Mouse (Mus musculus): ENCODE measurements at regions not wholly inside any gene's neighbourhood (a gene's known extent, or its start where the extent isn't known, plus 50 kb on each side); places are given as distances from the start of the nearest gene placed in this dataset.

- no peak for ATAC-seq (ENCODE audit: insufficient number of reproducible peaks, low FRiP score, low TSS enrichment, low read depth)
- no peaks in the 10 kb centered on the region for H3K9me3 ChIP-seq
- no peak overlapping the region for H3K9ac ChIP-seq
- WGBS: 72% methylated on average over 3 of the region's 3 CpGs
- no peaks in the 10 kb centered on the region for H3K27me3 ChIP-seq
- peaks cover 9% of the 10 kb centered on the region; the same call in 1 of the 2 replicates for H3K4me1 ChIP-seq
- no peak overlapping the region for H3K4me3 ChIP-seq
- H3K36me3 ChIP-seq: no peaks in the 10 kb centered on the region
- H3K27ac ChIP-seq: no peak overlapping the region
- H3K4me2 ChIP-seq: no peak overlapping the region
Measured at GRCm38 (mm10) chr7:74108347-74108746, 94.9 kb upstream of the St8sia2 start.

DNA sequence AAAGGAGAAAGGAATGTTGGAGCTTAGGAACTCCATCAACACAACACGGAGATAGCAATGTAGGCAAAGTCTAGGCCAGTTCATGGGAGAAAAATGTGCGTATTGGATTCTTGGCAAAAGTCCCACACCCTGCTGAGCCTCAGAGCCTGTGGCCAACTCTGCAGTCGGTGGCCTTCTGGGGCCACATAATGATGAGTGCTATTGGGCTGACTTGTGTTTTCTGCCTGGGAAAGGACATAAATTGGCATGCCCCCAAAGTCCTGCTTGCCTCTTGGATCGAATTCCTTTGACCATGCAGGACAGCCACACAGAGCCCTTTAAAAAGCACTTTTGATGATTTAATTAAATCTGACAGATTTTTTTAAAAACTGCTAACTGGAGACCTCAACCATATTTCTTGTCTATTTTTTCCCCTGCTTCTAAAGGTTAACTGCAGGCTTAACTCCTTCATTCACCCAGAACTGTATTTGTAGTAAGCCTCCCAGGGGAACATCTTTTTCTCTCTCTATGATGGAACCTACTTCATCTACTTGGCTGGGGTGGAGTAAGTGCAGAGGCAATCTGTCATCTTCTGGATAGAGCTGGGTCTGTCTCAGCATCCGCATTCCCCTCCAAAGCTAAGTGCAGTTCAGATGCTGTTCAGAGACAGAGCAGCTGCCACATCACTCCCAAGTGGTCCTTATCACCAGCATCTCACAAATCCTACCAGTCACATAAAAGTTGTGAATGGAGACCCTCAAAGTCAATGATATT lies 93.9 kb upstream of the St8sia2 start:
- Histone ChIP-seq H3K4me3 (no peak overlapping the region), H3K9ac (no peak overlapping the region), H3K4me1 (peaks cover 9% of the 10 kb centered on the region; the same call in 1 of the 2 replicates), H3K36me3 (no peaks in the 10 kb centered on the region), H3K27me3 (no peaks in the 10 kb centered on the region), H3K9me3 (no peaks in the 10 kb centered on the region), H3K4me2 (no peak overlapping the region), H3K27ac (no peak overlapping the region)
- peak; percentile 61; the same call in 1 of the 2 replicates for ATAC-seq (ENCODE audit: insufficient number of reproducible peaks, low FRiP score, low TSS enrichment, low read depth)
- WGBS: 27% methylated on average over 5 of the region's 5 CpGs

GRCm38 (mm10) chr7:74091402-74092025 lies 78.0 kb upstream of the St8sia2 start:
- WGBS: 59% methylated on average over 3 of the region's 3 CpGs
- Histone ChIP-seq H3K9me3 (no peaks in the 10 kb centered on the region), H3K4me2 (no peak overlapping the region), H3K9ac (no peak overlapping the region), H3K27me3 (no peaks in the 10 kb centered on the region), H3K27ac (no peak overlapping the region), H3K36me3 (no peaks in the 10 kb centered on the region), H3K4me1 (no peaks in the 10 kb centered on the region), H3K4me3 (no peak overlapping the region)
- ATAC-seq (ENCODE audit: insufficient number of reproducible peaks, low FRiP score, low TSS enrichment, low read depth): no peak

- Histone ChIP-seq H3K27ac (no peak overlapping the region), H3K36me3 (no peaks in the 10 kb centered on the region), H3K9ac (no peak overlapping the region), H3K4me3 (no peak overlapping the region), H3K9me3 (no peaks in the 10 kb centered on the region), H3K4me1 (peaks cover 4% of the 10 kb centered on the region; the same call in 1 of the 2 replicates), H3K4me2 (no peak overlapping the region), H3K27me3 (no peaks in the 10 kb centered on the region)
- ATAC-seq (ENCODE audit: insufficient number of reproducible peaks, low FRiP score, low TSS enrichment, low read depth): no peak
- 46% methylated on average over 4 of the region's 4 CpGs for WGBS
Measured at GRCm38 (mm10) chr7:74080846-74081235, 67.4 kb upstream of the St8sia2 start.

DNA sequence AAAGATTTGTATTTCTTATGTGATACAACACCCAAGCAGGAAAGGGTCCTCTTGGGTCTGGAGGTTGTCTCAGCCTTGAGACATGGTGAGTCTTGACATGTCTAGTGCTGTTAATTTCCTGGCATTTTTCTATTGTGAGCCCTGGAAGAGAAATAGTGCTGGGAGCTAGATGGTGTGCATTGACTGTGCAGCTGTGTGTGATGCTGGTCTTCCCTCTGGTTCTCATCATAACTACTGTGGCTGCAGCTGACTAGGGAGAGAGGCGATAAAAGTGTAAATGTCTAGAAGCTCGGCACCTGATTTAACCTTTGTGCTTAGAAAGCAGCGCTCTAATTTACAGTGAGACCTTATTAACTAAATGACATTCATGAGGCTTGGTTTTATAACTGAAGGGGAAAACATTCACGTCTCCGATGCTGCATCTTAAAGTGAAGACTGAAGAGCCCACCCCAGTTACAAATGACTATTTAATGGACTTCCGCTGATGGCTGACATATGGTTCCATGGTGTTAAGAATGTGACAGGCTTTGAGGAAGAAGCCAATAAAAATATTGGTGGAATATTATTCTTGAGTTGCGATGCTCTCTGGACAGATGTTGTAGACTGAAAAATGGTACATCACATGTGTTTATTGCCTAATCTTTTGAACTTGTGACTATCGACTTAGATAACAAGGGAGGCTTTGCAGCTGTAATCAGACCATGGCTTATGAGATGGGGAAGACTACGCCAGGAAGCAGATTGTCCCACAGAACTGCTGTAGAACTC lies 66.8 kb upstream of the St8sia2 start:
- Histone ChIP-seq H3K36me3 (no peaks in the 10 kb centered on the region), H3K4me3 (no peak overlapping the region), H3K4me1 (peaks cover 4% of the 10 kb centered on the region; the same call in 1 of the 2 replicates), H3K9me3 (no peaks in the 10 kb centered on the region), H3K9ac (no peak overlapping the region), H3K27ac (no peak overlapping the region), H3K4me2 (no peak overlapping the region), H3K27me3 (no peaks in the 10 kb centered on the region)
- no peak for ATAC-seq (ENCODE audit: insufficient number of reproducible peaks, low FRiP score, low TSS enrichment, low read depth)
- 38% methylated on average over 9 of the region's 9 CpGs for WGBS

- 41% methylated on average over 3 of the region's 3 CpGs for WGBS
- H3K9ac ChIP-seq: no peak overlapping the region
- no peak overlapping the region for H3K27ac ChIP-seq
- H3K4me1 ChIP-seq: peaks cover 8% of the 10 kb centered on the region
- H3K9me3 ChIP-seq: no peaks in the 10 kb centered on the region
- ATAC-seq (ENCODE audit: insufficient number of reproducible peaks, low FRiP score, low TSS enrichment, low read depth): no peak
- H3K4me2 ChIP-seq: no peak overlapping the region
- no peaks in the 10 kb centered on the region for H3K36me3 ChIP-seq
- H3K27me3 ChIP-seq: no peaks in the 10 kb centered on the region
- H3K4me3 ChIP-seq: no peak overlapping the region
Measured at GRCm38 (mm10) chr7:74072632-74073031, 59.1 kb upstream of the St8sia2 start.

DNA sequence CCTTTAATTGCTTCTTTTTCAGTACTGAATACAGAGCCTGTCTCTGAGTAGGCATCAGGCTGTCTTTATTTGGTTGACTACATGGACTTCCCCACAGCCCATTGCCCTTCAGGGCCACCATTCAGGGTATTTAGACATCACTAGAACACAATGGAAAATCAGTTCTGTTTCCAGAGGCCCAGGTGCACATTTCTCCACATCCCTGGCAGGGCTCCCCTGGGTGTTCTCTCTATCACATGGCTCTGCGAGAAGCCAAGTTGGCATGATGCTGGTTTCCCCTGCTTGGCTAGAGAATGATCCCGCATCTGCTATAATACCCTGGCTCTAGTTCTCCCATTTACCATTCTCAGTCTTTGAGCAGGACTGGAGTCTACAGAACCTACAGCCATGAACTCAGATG lies 57.3 kb upstream of the St8sia2 start:
- H3K9ac ChIP-seq: no peak overlapping the region
- no peaks in the 10 kb centered on the region for H3K9me3 ChIP-seq
- no peak overlapping the region for H3K4me3 ChIP-seq
- no peak for ATAC-seq (ENCODE audit: insufficient number of reproducible peaks, low FRiP score, low TSS enrichment, low read depth)
- H3K4me1 ChIP-seq: peaks cover 8% of the 10 kb centered on the region
- H3K27me3 ChIP-seq: no peaks in the 10 kb centered on the region
- 75% methylated on average over 2 of the region's 2 CpGs for WGBS
- H3K4me2 ChIP-seq: no peak overlapping the region
- no peaks in the 10 kb centered on the region for H3K36me3 ChIP-seq
- no peak overlapping the region for H3K27ac ChIP-seq

DNA sequence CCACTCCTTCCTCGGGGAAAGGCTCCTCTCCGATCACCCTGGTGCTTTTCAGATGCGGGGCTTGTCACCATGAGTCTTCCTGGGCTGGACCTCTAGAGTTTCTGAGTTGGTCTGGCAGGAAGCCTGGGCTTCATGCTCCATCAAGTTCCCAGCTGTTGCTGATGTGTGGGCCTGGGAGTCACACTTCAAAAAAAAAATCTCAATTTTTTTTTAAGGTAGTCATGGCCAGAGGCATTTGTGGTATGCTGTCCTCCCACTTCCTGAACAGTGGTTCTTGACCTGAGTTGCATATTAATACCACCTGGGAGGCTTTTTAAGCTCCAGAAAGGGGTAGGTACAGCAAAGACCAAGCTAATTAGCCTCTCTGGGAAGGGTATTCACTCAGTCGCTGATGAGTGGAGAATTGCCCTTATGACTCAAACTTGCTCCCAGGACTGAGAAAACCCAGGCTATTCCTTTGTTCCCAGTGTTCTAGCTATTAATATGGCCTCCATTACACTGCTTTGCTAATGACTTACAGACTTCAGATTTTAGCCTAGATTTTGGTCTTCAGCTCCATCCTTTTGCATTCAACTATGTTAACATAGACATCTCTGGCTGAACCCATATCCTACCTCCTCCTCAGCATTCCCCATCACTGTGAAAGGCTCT lies 52.1 kb upstream of the St8sia2 start:
- no peak overlapping the region for H3K4me3 ChIP-seq
- no peaks in the 10 kb centered on the region for H3K27me3 ChIP-seq
- WGBS: 20% methylated on average over 4 of the region's 4 CpGs
- H3K4me2 ChIP-seq: no peak overlapping the region
- no peaks in the 10 kb centered on the region for H3K36me3 ChIP-seq
- peak overlapping the region; percentile 54 for H3K27ac ChIP-seq
- peaks cover 12% of the 10 kb centered on the region for H3K4me1 ChIP-seq
- 0 out of 2 replicates have a peak, but pooled peaks have one; percentile 30 for ATAC-seq (ENCODE audit: insufficient number of reproducible peaks, low FRiP score, low TSS enrichment, low read depth)
- no peaks in the 10 kb centered on the region for H3K9me3 ChIP-seq
- H3K9ac ChIP-seq: no peak overlapping the region

Measured in limb, embryonic 15.5 days (tissue).